Mouse (Mus musculus) splenic B cell, adult 2 months (primary cell): ENCODE results near the gene Gm20388.

Experiments used
- DNase-seq: peaks from one replicate; pipeline ENCODE4 v3.0.0-alpha.2; 2011; ENCODE audit warnings: low read depth, low spot score
- H3K27me3 ChIP-seq: 2 replicates; pipeline ENCODE4 v1.6.1; 2012; ENCODE audit warnings: mild to moderate bottlenecking, low read length, moderate library complexity, mixed read lengths; ENCODE audit not compliant: control insufficient read depth, poor library complexity, insufficient read depth, severe bottlenecking
- H3K36me3 ChIP-seq: 2 replicates; pipeline ENCODE4 v1.6.1; 2012; ENCODE audit warnings: mild to moderate bottlenecking, low read length, moderate library complexity, mixed read lengths; ENCODE audit not compliant: control insufficient read depth, poor library complexity, insufficient read depth, severe bottlenecking

Gm20388 gene

DNA sequence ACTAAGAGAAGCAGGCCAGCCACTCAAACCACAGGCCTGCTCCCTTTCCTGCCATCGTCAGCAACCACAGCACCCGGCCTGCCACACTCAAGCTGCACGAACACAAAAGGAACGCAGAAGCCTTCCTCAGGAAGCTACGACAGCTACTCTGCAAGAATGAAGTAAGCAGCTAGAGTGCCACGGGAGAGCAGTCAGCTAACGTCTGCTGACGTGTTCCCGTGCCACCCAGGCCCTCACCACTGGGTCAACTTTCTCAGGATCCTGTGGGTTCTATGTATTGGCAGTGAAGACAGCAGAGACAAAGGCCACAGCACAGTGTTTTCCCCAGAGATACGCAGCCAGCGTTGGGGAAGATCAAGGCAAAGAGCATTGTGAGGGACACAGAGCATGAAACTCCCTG, 1732.7 kb downstream of the Gm20388 start:
- DNase-seq: no peak
- Histone ChIP-seq H3K36me3 (no peaks in the 10 kb centered on the region), H3K27me3 (no peaks in the 10 kb centered on the region)

DNA sequence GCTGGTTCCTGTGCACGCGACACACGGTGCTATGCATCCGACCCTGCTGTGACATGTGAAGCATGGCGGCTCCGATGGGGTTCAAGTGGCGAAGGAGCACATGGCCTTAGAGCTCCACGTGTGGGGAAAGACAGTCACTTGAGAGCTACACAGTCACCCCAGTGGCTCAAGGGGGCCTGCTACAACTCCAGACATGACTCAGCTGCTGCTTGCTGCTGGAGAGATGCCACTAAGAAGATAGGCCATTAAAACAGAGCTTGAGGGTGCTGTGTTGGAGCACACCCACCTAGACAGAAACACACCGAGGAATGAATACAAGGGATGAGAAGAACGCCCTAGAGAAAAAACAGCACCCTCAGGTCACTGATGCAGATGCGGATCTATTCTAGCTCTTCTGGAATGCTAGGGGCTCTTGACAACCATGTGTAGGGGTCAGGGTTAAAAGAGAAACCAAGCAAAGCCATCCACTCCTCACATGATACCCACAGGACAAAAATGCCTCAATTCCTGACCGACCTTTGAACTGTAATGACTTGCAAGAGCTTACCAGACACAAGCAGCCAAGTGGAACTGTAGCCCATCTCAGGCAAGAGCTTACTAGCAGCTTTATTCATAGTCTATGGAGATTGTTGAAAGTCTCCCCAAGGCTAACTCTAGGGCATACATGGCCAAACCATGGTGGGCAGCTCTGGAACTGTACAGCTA, 1737.0 kb downstream of the Gm20388 start:
- no peak for DNase-seq
- no peaks in the 10 kb centered on the region for H3K36me3 ChIP-seq
- H3K27me3 ChIP-seq: no peaks in the 10 kb centered on the region

DNA sequence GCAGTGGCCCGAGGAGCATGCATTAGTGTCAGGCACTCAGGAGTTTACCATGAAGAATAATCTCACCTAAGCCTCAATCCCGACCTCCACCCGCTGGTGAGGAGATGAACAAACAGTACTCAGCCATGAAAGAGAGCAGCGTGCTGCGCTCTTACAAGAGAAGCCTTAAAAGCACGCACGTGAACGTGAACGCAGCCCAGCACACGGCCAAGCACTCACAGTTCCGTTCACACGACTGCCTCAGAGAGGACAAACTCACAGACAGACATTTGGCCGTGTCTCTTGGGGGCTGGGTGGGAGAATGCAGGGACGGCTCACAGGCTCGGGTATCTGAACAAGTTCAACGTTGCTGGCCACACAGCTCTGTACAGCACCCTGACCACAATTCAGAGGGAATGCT, 1737.8 kb downstream of the Gm20388 start:
- Histone ChIP-seq H3K27me3 (no peaks in the 10 kb centered on the region), H3K36me3 (no peaks in the 10 kb centered on the region)
- no peak for DNase-seq

DNA sequence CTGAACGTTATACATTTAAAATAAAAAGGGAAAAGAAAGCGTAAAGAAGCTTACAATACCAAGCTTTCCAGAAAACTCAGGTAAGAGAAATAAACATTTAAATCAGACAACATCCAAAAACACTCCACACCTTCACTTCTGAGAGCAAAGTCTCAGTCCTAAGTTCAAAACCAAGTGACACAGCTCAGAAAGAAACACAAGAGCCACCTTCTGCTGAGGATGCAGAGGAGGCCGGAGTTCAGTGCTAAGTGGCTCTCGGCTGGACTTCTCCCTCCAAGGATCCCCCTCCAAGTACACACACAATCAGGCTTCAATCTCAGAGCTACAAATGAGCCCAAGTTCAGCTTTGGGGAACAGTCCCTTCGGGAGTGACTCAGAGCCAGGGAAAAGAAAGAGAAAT, 1738.8 kb downstream of the Gm20388 start:
- H3K27me3 ChIP-seq: no peaks in the 10 kb centered on the region
- no peaks in the 10 kb centered on the region for H3K36me3 ChIP-seq
- DNase-seq: no peak

DNA sequence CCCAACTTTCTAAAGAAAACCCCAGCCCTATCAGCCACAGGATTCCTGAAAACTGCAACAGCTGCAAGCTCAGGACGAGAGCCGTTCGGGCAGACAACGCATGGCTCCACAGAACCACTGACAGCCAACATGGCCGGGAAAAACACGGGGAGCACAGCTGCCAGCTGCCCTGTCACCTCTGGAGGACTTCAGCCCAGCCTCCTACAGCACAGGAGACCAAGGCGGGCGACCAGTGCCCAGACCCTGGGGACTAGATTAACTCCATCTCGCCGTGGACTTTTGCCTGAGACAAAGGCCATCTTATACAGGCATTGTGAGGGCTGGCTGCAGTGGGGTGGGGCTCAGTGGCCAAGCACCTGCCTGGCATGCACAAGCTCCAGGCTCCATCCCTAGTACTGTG, 1739.3 kb downstream of the Gm20388 start:
- no peak for DNase-seq
- H3K36me3 ChIP-seq: no peaks in the 10 kb centered on the region
- H3K27me3 ChIP-seq: no peaks in the 10 kb centered on the region

DNA sequence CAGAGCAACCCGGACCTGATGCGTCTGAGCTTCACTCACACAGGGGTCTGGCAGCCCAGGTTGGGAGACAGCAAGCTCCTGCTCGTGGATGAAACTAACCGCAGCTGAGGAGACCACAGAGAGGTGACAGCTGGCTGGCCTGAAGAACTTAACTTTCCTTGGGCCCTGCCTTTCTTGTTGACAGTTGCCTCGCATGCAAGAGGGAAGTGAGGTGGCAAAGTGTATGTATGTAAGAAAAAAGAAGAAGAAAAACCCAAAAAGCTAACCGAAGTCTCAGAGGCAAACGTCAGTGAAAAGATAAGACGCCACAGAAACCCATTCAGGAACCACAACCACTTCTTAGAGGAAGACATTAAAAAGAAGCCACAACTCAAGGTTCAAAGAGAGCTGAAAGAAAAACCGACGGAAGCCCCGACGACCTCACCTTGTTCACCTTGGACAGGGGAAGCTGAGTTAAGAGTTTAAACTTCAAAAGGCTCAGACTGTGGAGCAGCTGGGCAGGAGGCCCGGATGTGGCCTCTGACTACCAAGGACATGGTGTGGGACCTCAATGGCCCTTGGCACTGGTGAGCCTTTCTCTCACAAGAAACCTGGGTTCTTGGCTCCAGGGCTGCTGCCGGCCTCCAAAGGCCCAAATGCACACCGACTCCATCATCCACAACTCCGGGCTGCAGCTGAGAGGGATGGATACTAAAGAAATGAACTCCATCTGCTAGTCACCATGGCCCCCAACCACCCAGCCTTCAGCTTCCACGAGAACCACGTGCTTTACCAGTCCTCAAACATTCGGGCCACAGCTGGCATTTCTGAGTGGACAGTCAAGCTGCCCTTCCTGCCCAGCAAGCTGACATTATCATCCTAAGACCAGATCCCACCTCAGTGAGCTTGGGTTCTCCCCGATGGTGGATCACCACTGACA, 1740.0 kb downstream of the Gm20388 start:
- Histone ChIP-seq H3K27me3 (no peaks in the 10 kb centered on the region), H3K36me3 (no peaks in the 10 kb centered on the region)
- DNase-seq: no peak

DNA sequence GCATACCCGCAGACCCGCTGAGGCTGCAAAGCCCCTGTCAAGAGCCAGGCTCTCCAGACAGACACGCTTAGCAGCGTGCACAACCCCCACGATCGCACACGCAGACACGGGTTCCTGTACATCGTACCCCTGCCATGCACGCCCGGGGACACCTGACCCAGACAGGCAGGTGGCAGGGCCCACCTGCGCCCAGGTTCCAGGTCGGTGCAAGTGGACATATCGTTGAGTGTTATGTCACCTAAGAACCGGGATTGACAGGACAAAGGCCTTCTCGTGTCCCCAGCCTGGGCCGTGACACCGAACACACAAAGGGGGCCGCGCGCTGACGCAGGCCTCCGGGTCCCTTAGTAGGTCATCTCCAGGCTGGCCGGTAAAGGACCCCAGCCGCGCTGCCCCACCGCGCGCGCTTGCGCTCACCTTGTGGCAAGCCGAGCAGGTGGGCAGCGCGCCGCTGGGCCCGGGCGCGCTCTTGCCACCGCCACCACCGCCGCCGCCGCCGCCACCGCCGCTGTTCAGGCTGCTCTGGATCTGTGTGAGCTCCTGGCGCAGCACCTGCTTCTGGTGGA, 1740.8 kb downstream of the Gm20388 start:
- no peak for DNase-seq
- H3K36me3 ChIP-seq: no peaks in the 10 kb centered on the region
- H3K27me3 ChIP-seq: no peaks in the 10 kb centered on the region

DNA sequence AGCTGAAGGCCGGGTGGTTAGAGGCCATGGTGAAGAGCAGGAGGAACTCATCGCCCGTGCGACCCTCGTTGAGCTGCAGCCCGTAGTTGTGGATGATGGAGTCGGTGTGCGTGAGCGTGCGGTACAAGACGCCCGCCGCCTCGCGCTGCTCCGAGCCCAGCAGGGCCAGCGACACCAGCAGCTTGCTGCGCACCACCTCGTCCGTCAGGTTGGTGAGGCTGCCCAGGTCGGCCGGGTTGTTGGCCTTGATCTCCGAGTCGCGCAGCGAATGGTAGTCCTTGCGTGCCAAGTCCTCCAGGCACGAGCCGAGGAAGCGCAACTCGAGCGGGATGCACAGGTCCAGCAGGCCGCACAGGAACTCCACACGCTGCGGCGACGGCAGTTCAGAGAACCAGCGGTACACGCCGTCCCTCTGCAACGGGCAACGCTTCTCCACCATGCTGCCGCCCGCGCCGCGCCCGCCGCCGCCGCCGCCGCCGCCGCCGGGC, 1741.3 kb downstream of the Gm20388 start:
- no peak for DNase-seq
- Histone ChIP-seq H3K36me3 (no peaks in the 10 kb centered on the region), H3K27me3 (no peaks in the 10 kb centered on the region)

DNA sequence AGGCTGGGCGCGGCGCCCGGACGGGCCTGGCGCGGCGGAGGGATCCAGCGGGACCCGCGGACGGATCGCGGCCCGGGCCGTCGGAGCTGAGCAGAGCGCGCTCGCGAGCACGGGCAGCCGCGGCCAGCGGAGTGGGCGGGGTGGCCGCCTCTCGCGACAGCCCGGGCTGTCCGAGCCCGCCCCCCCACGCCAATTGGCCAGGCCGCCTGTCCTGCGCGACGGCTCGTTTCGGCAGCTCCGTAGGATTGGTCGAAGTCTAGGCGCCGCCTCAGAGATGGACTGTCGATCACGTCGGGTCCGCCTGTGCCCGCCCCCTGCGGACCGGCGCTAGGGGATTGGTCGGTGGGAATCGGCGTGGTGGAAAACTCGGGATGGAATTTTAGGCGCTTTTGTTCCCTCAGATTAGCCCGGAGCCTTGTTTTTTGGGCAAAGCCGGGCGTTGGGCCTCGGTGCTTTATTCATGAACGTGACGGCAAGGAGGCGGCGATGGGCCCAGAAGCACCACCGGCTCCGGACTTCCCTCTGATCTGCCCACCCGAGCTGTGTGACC, 1742.2 kb downstream of the Gm20388 start, which contains the start of gene Zcchc14:
TSS of gene Zcchc14 (minus strand) at position 128 of the 550 bp plus-strand sequence.
- H3K36me3 ChIP-seq: no peaks in the 10 kb centered on the region
- DNase-seq: peak; percentile 7
- H3K27me3 ChIP-seq: no peaks in the 10 kb centered on the region

DNA sequence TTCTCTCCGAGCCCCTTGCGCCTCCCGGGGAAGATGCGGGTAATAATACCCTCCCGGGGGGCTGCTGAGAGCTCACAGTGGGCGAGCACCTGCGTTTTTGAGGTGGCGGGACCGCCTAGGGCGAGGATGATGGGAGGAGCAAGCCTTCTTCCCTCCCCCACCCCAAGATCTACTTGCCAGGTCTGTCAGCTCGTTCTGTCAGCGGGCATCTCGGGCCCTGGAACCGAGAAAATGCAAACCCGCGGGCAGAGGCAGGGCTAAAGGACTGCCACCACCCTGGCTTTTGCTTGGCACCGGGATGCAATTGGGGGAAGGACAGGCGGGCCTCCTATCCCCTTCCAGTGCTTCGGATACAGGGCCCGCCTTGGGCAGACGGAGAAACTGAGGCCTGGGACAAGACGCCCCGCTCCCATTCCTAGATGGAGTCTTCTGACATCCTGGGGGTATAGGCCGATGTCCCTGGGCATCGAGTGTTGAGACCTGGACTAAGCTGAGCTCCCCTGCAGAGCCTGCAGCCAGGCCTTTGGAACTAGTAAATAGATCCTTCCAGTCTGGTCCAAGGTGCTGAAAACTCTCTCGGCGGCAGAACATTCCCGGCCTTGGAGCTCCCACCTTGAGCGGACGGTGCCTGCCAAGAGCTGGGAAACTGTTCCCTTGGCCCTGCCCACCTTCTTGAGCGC, 1742.8 kb downstream of the Gm20388 start:
- no peaks in the 10 kb centered on the region for H3K27me3 ChIP-seq
- no peaks in the 10 kb centered on the region for H3K36me3 ChIP-seq
- DNase-seq: no peak

DNA sequence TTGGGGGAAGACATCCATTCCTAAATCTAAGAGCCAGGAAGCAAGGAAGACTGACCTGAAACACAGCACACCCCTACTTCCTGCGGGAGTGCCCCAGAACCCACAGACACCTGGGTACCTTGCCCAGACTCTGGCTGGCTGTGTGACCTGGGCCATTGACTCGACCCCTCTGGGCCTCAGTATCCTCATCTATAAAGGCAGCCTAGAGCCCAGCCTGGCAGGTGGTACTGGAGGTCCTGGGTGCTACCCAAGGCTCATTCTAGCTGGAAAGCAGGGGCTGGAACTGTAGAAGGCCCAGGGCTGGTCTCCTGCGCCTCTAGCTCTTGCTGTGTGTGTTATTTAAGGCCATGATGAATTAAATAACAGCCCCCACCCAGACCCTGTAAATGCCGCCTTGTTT, 1743.5 kb downstream of the Gm20388 start:
- DNase-seq: no peak
- Histone ChIP-seq H3K27me3 (no peaks in the 10 kb centered on the region), H3K36me3 (no peaks in the 10 kb centered on the region)

DNA sequence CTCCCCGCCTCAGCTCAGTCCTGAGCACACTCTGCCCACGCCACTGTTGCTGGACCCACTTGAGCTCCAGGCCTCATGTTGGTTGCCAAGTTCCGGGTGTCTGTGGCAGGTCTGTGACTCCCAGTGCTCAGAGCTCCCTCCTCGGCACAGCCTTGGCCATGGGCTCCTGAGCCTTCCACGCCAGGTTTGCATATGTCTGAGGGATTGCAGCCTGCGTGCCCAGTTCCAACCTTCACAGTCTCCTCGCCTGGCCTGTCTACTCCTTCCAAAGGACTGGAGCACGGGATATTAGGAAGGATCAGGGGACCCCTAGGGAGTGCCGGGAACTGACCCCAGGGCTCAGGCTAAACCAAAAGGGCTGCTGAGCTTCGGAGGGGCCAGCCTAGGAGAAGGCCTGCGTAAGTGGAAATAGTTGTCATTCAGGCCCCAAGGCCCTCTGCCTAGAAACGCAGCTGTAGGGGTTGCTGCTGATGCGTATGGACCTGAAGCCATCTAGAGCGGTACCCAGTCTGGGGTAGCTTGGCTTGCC, 1744.4 kb downstream of the Gm20388 start:
- Histone ChIP-seq H3K27me3 (no peaks in the 10 kb centered on the region), H3K36me3 (no peaks in the 10 kb centered on the region)
- no peak for DNase-seq

DNA sequence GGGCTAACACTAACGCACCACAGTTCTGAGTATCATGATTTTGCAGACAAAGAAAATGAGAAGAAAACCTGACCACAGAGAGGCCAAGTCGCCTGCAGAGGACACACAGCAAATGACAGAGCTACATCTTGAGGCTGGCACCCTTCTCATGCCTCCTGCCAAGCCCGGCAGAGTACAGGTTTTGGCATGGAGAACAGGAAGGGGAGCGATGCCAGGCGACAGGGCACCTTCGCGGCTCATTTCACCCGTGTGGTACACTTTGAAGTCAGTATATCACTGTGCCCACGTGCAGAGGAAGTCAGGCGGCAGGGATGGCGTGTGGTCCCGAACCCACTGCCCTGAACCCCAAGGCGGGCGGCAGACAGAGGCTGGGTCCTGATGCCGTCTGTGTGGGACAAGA, 1750.0 kb downstream of the Gm20388 start:
- no peaks in the 10 kb centered on the region for H3K27me3 ChIP-seq
- no peak for DNase-seq
- no peaks in the 10 kb centered on the region for H3K36me3 ChIP-seq

DNA sequence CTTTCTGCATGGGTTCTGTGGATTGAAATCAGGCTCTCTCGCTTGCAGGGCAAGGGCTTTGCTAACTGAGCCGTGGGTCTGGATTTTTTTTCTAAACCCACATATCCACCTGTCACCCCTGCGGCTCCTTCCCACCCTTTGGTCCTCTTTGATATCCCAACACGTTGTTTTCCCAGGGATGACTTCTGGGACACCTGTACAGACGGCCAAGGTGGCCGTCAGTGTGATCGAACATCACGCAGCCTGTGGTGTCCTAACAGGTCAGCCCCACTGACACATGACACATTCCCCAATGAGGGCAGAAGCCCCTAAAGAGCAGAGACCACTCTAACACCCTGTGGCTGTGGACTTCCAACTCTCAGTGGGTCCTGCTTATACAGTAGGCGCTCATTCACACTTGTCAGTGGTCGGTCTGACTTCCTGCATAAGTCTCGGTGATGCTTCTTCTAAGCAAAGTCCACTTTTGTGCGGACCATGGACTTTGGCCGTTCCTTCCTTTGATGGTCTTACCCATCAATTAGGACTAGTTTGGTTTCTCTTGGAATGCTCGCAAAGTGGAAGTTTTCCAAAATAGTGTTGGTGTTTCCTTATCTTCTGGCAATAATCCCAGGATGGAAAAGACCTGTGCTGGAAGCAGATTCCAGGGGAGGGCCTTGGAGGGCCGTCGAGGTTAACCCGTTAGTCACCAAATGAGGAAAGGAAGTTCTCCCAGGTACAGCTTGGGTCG, 1751.2 kb downstream of the Gm20388 start:
- no peaks in the 10 kb centered on the region for H3K27me3 ChIP-seq
- no peaks in the 10 kb centered on the region for H3K36me3 ChIP-seq
- no peak for DNase-seq
